Mouse (Mus musculus) neural tube, embryonic 13.5 days (tissue): ENCODE measurements around the gene Cdc20. TPM values are rescaled to one million over a fixed set of nuclear protein-coding genes. Genes with fewer than 3 reads are reported as not detected.

Source experiments
- ATAC-seq: fragments of 200-750 bp; cut with Nextera tagmentation; 2 replicates; pipeline ENCODE4 v1.8.0; 2017; ENCODE audit warnings: low read depth, mild to moderate bottlenecking, moderate TSS enrichment, moderate library complexity
- H3K27ac ChIP-seq: fragments of 300-500 bp; sonication (generic); replicated peaks from 2 replicates; pipeline ENCODE4 v1.5.1; 2015; ENCODE audit warnings: moderate library complexity, mild to moderate bottlenecking, inconsistent platforms
- H3K27me3 ChIP-seq: fragments of 300-500 bp; sonication (generic); 2 replicates; pipeline ENCODE4 v1.6.1; 2015; ENCODE audit warnings: mild to moderate bottlenecking, inconsistent platforms
- H3K36me3 ChIP-seq: fragments of 300-500 bp; sonication (generic); 2 replicates; pipeline ENCODE4 v1.6.1; 2015; ENCODE audit warnings: mild to moderate bottlenecking, inconsistent platforms
- H3K4me1 ChIP-seq: fragments of 300-500 bp; sonication (generic); replicated peaks from 2 replicates; pipeline ENCODE4 v1.6.1; 2015; ENCODE audit warnings: inconsistent platforms
- H3K4me2 ChIP-seq: fragments of 300-500 bp; sonication (generic); 2 replicates; pipeline ENCODE4 v1.6.1; 2015; ENCODE audit warnings: inconsistent platforms, mild to moderate bottlenecking, moderate library complexity
- H3K4me3 ChIP-seq: fragments of 300-500 bp; sonication (generic); 2 replicates; pipeline ENCODE4 v1.5.1; 2015; ENCODE audit warnings: mild to moderate bottlenecking, inconsistent platforms
- H3K9ac ChIP-seq: fragments of 300-500 bp; sonication (generic); 2 replicates; pipeline ENCODE4 v1.6.1; 2015; ENCODE audit warnings: moderate library complexity, mild to moderate bottlenecking, inconsistent platforms
- H3K9me3 ChIP-seq: fragments of 300-500 bp; sonication (generic); 2 replicates; pipeline ENCODE4 v1.6.1; 2016; ENCODE audit warnings: inconsistent platforms
- WGBS: fragments of 180-500 bp; shearing (Covaris S2); methylation state at CpG from one replicate; pipeline ENCODE4 v1.1.7; 2015; 5-methylcytosine and 5-hydroxymethylcytosine counted together
- polyA plus RNA-seq: library from polyadenylated mRNA; unstranded; fragments of >200 nt; fragmentation: Nextera tagmentation; extraction: Ambion mirVana; gene quantifications from 2 replicates; pipeline ENCODE4 v1.2.1, GENCODE M21; 2015

Gene Cdc20
- polyA plus RNA-seq, 1 experiment from 2014 or later: 47.2 TPM

DNA sequence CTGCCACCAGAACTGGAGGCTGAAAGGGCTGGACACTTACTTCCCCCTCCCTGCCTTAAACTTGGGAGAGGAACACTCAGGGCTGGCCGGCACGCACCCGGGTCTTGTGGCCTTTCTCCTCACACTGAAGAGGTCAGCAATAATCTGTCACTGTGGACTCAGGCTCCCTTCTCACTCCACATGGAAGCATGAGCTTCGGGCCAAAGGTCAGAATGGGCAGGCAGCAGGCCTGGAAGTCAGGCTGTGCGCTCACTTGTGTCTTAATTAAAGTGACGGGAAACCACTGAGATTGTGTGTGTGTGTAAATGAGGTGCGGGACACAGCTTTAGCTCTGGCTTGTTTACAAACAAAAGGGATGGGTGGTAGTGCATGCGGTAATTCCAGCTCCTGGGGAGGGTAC is 4.8 kb downstream of the Cdc20 start:
- Histone ChIP-seq H3K4me1 (peaks cover 58% of the 10 kb centered on the region), H3K9me3 (no peaks in the 10 kb centered on the region), H3K9ac (no peak overlapping the region), H3K4me2 (no peak overlapping the region), H3K4me3 (no peak overlapping the region), H3K36me3 (peaks cover 40% of the 10 kb centered on the region), H3K27ac (no peak overlapping the region), H3K27me3 (no peaks in the 10 kb centered on the region)
- ATAC-seq: no peak
- 69% methylated on average over 8 of the region's 8 CpGs for WGBS

DNA sequence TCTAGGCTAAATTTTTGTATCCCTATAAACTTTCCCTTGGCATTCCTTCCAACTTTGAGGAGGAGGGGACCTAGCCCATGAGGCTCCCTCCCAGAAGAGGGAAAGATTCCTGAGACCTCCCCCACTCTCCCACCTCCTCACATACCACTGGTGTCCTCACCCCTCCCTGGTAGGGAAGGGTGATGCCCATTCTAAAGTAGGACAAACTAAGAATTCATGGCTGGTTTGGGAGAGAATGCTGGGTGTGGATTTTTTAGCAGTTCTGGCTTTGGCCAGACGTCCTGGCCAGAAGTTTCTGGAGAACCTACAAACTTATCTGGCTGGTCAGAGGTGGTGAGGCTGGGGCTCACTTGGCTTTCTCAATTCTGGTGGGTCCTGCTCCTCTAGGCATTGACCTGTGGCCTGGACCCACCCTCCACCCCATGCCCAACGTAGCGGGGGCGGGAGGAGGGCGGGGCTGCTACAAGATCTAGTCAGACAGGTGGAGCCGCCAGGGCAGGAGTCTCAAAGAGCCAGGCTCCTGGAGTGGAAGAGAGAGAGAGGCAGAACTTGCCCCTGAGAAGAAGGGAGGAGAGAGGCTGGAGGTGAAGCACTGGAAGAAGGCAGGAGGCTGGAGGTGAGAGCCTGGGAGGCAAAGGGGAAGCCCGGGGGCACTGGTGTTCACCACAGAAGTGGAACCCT is 7.8 kb downstream of the Cdc20 start:
- H3K27ac ChIP-seq: no peak overlapping the region
- WGBS: 57% methylated on average over 7 of the region's 7 CpGs
- H3K4me1 ChIP-seq: peaks cover 41% of the 10 kb centered on the region
- ATAC-seq: no peak
- H3K27me3 ChIP-seq: no peaks in the 10 kb centered on the region
- 0 out of 2 replicates have a peak overlapping the region, but pooled peaks have one; percentile 69 for H3K9ac ChIP-seq
- peak overlapping the region; percentile 91 for H3K4me2 ChIP-seq
- H3K36me3 ChIP-seq: peaks cover 39% of the 10 kb centered on the region
- H3K4me3 ChIP-seq: no peak overlapping the region; the same call in 1 of the 2 replicates
- H3K9me3 ChIP-seq: no peaks in the 10 kb centered on the region

DNA sequence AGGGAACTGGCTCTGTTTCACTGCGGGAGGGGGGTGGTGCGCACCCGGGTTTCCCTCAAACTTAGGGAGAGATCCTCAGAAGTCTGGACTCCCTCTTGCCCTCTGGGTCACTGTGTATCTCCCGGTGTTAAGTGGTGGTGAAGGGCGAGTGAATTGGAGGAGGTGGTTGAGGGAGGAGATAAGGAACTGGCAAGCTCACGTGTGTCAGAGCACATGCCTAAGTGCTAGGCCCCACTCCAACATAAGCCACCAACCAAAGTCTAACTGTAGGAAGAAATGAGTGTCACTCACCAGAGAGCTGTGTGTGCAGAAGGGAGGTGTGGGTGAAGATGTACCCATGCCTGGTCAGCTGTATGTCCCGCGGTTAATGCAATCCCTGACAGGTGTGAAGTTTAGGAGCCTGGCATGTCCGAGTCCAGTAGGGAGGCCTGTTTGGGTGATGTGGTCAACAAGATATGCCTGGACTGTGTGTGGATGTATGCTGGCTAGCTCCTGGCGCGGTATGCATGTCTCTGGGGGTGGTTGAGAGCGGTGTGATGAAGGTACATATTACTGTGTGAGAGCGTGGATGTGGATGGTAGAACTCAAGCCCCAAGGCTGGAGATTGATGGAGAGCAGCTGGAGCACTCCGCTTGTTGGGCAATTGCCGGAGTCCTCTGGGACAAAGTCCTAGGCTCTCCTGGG is 8.5 kb downstream of the Cdc20 start:
- Histone ChIP-seq H3K4me2 (peak overlapping the region; percentile 91), H3K27me3 (no peaks in the 10 kb centered on the region), H3K4me3 (peak overlapping the region; percentile 46), H3K9ac (peak overlapping the region; percentile 69), H3K9me3 (no peaks in the 10 kb centered on the region), H3K27ac (peak overlapping the region; percentile 42; the same call in 1 of the 2 replicates), H3K4me1 (peaks cover 38% of the 10 kb centered on the region), H3K36me3 (peaks cover 39% of the 10 kb centered on the region)
- ATAC-seq: peak; percentile 14; the same call in 1 of the 2 replicates
- WGBS: 47% methylated on average over 15 of the region's 15 CpGs

DNA sequence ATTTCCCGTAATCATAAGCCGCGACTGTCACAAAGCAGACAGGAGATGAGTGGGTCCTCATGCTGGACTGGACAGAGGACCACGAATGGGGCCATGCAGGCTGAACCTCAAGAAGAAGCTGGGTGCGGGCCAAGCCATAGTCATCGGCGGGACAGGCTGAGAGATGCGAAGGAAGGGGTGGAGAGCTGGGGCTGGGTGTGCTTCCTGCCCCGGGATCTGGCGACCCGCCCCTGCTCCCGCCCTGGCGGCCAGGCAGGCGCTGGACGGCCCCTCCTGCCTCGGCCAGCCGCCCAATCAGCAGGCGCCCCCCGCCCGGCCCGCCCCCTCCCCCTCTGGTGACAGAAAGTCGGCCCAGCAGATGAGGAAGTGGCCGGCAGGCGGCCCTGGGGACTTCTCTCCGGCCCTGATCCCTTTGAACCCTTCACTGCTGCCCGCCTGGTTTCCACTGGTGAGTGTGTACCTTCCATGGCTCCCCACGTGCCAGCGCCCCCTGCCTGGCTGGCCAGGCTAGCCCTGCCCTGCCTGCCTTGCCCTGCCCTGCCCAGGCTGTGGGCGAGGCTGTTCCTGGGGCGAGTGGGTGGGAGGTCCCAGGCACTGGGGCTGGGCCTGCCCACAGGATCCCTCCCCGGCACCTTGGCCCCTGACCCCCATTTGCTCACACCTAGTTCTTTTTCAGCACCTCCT is 9.2 kb downstream of the Cdc20 start, which contains the start of gene Elovl1:
TSS of gene Elovl1 (plus strand) at position 326 of the 684 bp plus-strand sequence.
- Histone ChIP-seq H3K4me2 (peak within 1 kb of the TSS; percentile 91), H3K4me1 (peaks cover 38% of the 10 kb centered on the region), H3K9ac (peak within 1 kb of the TSS; percentile 69), H3K27ac (peak within 1 kb of the TSS; percentile 42), H3K4me3 (peak within 1 kb of the TSS; percentile 46), H3K36me3 (peaks cover 39% of the 10 kb centered on the region), H3K9me3 (no peaks in the 10 kb centered on the region), H3K27me3 (no peaks in the 10 kb centered on the region)
- peak; percentile 92 for ATAC-seq
- WGBS: 0% methylated on average over 24 of the region's 31 CpGs

DNA sequence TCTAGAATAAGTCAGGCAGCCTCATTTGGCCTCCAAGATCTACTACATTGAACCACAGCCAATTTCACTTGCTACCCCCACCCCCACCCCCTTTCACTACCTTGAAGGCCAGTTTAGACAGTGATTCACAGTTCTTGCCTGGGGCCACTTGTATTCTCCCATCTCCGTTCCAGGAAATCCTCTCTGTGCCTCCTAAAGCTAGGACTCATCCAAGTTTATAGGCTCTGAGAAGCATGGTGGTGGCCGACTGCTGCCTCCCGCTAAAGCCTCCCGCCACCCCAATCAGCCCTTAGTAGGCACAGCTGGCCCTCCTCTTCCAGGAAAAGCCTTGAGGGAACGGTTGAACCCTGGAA is 9.8 kb downstream of the Cdc20 start:
- H3K4me3 ChIP-seq: peak overlapping the region; percentile 46
- peak overlapping the region; percentile 69 for H3K9ac ChIP-seq
- peak overlapping the region; percentile 42 for H3K27ac ChIP-seq
- ATAC-seq: peak; percentile 22
- 2% methylated on average over 5 of the region's 5 CpGs for WGBS
- no peaks in the 10 kb centered on the region for H3K9me3 ChIP-seq
- H3K36me3 ChIP-seq: peaks cover 35% of the 10 kb centered on the region
- peaks cover 38% of the 10 kb centered on the region for H3K4me1 ChIP-seq
- H3K4me2 ChIP-seq: peak overlapping the region; percentile 91
- H3K27me3 ChIP-seq: no peaks in the 10 kb centered on the region

DNA sequence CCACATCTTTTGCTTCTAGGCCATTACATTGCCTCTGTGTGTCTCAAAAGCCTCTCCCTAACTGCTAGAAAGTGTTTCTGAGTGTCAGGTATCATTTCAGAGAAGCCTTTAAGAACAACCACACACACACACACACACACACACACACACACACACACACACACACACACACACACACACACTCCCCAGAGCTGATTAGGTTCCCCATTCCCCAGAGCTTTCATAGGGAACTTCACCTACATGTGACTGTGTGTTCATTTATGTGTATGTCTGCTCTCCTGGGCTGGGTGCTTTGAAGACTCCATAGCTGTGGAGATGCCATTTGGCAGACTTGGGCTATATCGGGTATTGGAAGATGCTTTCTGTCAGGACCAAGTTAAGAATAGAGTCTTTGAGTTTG is 11.8 kb downstream of the Cdc20 start:
- WGBS: 92% methylated on average over 1 of the region's 1 CpGs
- Histone ChIP-seq H3K4me3 (no peak overlapping the region), H3K27me3 (no peaks in the 10 kb centered on the region), H3K9ac (no peak overlapping the region), H3K27ac (no peak overlapping the region), H3K9me3 (no peaks in the 10 kb centered on the region), H3K4me2 (no peak overlapping the region), H3K4me1 (peaks cover 38% of the 10 kb centered on the region), H3K36me3 (peaks cover 33% of the 10 kb centered on the region)
- ATAC-seq: no peak

DNA sequence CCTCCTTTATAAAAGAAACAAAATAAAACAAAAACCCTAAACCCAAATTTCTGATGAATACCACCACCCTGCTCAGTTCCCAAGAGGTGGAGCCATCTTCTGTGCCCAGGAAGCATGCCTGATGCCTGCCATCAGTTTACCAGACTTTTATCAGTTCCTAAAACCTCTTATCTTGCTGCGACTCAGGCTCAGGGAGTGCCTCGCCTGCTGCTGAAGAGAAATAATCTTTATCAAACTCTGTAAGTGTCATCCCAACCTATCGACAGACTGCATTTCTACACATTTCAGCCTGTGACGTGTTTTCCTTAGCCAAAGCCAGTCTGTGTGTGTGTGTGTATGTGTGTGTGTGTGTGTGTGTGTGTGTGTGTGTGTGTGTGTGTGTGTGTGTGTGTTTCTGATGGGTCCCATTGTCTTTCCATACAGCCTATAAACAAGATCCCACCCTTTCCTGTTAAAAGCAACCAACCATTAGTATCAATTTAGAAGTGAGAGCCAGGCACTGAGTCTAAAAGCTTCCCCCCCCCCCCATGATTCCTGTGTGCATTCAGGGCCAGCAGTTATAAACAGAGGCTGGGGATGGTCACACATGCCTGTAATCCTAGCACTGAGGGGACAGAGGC is 12.5 kb downstream of the Cdc20 start:
- no peak for ATAC-seq
- Histone ChIP-seq H3K4me1 (peaks cover 32% of the 10 kb centered on the region), H3K9ac (no peak overlapping the region), H3K4me2 (no peak overlapping the region), H3K27ac (no peak overlapping the region), H3K36me3 (peaks cover 39% of the 10 kb centered on the region), H3K27me3 (no peaks in the 10 kb centered on the region), H3K9me3 (no peaks in the 10 kb centered on the region), H3K4me3 (no peak overlapping the region)
- WGBS: 92% methylated on average over 4 of the region's 4 CpGs

DNA sequence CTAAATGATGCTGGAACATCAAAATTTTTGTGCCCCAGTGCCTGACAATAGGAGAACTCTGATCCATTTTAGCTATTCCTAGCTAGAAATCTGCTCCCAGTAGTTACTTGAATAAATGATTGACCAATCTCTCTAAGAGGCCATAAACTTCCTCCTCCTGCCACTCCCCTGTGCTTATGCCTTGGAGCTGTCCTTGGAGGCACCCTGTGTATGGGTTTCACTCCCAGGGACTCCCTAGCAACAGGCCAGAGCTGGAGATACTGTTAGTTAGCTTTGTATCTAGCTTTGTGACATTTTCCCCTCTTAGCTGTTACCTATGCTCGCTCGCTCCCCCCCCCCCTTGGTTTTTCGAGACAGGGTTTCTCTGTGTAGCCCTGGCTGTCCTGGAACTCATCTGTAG is 15.8 kb downstream of the Cdc20 start:
- Histone ChIP-seq H3K4me3 (no peak overlapping the region), H3K27ac (no peak overlapping the region), H3K4me2 (no peak overlapping the region), H3K27me3 (no peaks in the 10 kb centered on the region), H3K9me3 (no peaks in the 10 kb centered on the region), H3K36me3 (peaks cover 71% of the 10 kb centered on the region), H3K9ac (no peak overlapping the region), H3K4me1 (no peaks in the 10 kb centered on the region)
- whole genome bisulfite sequencing: 87% methylated on average over 3 of the region's 3 CpGs
- ATAC-seq: no peak

DNA sequence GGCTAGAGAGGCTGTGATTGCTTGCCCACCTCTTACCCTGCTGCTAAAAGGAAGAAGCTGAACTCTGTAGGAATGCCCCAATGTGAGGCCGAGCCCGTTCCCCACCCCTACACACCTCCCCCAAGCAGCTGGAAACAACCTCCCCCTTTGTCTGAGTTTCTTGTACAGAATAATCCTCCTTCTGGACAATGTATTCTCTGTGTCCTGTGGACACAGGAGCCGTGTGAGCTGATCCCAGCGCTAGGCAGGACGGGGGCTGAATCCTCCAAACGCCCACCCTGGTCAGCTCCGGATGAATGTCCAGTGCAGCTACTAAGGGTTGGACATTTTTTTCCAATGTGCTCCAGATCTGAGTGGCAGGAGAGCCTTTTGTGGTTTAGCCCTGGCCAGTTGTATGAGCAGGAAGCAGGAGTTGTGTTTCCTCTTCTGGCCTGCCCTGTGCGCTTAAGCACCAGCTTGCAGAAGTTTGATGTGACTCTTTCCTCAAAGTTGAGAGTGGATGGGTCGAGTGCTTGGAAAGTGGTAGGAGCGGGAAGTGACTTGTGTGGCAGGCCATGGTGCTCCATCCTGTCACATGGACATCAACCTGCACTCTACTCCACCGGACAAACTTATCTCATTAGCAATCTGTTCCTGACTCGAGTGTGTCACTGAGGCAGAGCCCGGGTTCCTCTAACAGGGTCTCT is 19.9 kb downstream of the Cdc20 start:
- no peak overlapping the region for H3K4me2 ChIP-seq
- ATAC-seq: no peak
- H3K27ac ChIP-seq: peak overlapping the region; percentile 42; the same call in 1 of the 2 replicates
- peaks cover 99% of the 10 kb centered on the region for H3K36me3 ChIP-seq
- 87% methylated on average over 13 of the region's 13 CpGs for WGBS
- H3K9me3 ChIP-seq: no peaks in the 10 kb centered on the region
- no peak overlapping the region for H3K9ac ChIP-seq
- no peaks in the 10 kb centered on the region for H3K4me1 ChIP-seq
- H3K4me3 ChIP-seq: no peak overlapping the region
- H3K27me3 ChIP-seq: no peaks in the 10 kb centered on the region

DNA sequence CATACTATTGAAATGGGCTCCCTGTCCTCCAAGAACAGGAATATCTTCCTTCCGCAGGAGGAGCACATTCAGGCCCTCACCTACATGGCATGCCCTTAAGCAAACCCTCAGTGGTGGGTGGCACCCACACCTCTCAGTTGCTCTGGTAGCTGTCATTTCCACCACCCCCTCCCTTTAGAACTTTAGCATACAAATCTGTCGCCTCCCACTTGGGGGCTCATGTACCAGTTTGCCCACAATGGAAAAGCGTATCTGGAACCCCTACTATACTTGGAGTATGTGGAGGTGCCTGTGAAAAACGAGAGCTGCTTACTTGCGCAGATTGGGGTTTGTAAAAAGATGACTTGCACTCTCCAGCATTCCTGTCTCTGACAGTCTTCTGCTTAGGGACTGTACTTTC is 20.8 kb downstream of the Cdc20 start:
- Histone ChIP-seq H3K4me1 (no peaks in the 10 kb centered on the region), H3K4me2 (no peak overlapping the region), H3K9me3 (no peaks in the 10 kb centered on the region), H3K9ac (no peak overlapping the region), H3K4me3 (no peak overlapping the region), H3K27ac (0 out of 2 replicates have a peak overlapping the region, but pooled peaks have one; percentile 23), H3K36me3 (peaks cover 99% of the 10 kb centered on the region), H3K27me3 (no peaks in the 10 kb centered on the region)
- WGBS: 89% methylated on average over 5 of the region's 5 CpGs
- ATAC-seq: no peak

DNA sequence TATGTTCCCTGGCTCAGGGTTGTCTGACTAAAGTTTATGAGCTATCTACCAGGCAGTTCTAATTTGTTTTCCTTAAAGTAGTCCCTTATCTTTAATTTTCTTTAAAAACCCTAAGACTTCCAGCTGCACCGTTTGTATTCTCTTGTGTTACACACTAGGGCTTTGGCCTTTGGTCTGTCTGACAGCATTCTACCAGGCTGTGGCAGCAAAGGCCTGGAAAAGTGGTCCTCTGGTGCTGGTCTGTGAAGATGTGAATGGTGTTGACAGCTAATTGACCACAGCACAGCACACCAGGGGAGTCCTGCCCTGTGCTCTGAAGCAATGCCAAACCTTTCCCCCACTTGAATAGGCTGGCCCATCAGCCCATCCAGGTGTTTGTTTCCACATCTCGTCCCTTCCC is 21.4 kb downstream of the Cdc20 start:
- H3K9ac ChIP-seq: no peak overlapping the region
- 0 out of 2 replicates have a peak, but pooled peaks cover under 1% of the 10 kb centered on the region for H3K4me1 ChIP-seq
- no peaks in the 10 kb centered on the region for H3K9me3 ChIP-seq
- no peak overlapping the region for H3K27ac ChIP-seq
- H3K4me2 ChIP-seq: no peak overlapping the region
- no peaks in the 10 kb centered on the region for H3K27me3 ChIP-seq
- H3K4me3 ChIP-seq: no peak overlapping the region
- H3K36me3 ChIP-seq: peaks cover 98% of the 10 kb centered on the region
- WGBS: 92% methylated on average over 2 of the region's 2 CpGs
- no peak for ATAC-seq
